Mouse (Mus musculus) kidney, adult 2 months (tissue): ENCODE data around the gene Rai1. TPM values are rescaled to one million over a fixed set of nuclear protein-coding genes. Genes with fewer than 3 reads are reported as not detected.

Experiments used
- DNase-seq: peaks from one replicate; pipeline ENCODE4 v3.0.0; 2021
- H3K27ac ChIP-seq: fragments of 200-500 bp; 2 replicates; pipeline ENCODE4 v1.5.1; 2012; ENCODE audit warnings: low read depth, low read length, control low read depth, inconsistent platforms; ENCODE audit not compliant: insufficient read depth
- H3K27me3 ChIP-seq: fragments of 200-500 bp; replicated peaks from 2 replicates; pipeline ENCODE4 v1.6.1; 2012; ENCODE audit warnings: mild to moderate bottlenecking, moderate library complexity, low read length, inconsistent platforms; ENCODE audit not compliant: control insufficient read depth, insufficient read depth
- H3K36me3 ChIP-seq: fragments of 200-500 bp; 2 replicates; pipeline ENCODE4 v1.6.1; 2012; ENCODE audit warnings: mild to moderate bottlenecking, moderate library complexity, low read length, inconsistent platforms; ENCODE audit not compliant: control insufficient read depth, insufficient read depth
- H3K4me1 ChIP-seq: fragments of 200-500 bp; 2 replicates; pipeline ENCODE4 v1.6.1; 2011; ENCODE audit warnings: low read length; ENCODE audit not compliant: control insufficient read depth, insufficient read depth
- H3K4me3 ChIP-seq: fragments of 200-500 bp; 2 replicates; pipeline ENCODE4 v1.5.1; 2011; ENCODE audit warnings: mild to moderate bottlenecking, low read depth, low read length, control low read depth; ENCODE audit not compliant: insufficient read depth
- CTCF ChIP-seq: fragments of 200-500 bp; conservative IDR thresholded peaks from 2 replicates; pipeline ENCODE4 v1.5.1; 2011; ENCODE audit warnings: low read depth, mild to moderate bottlenecking, control low read depth, low read length, moderate library complexity, mixed read lengths; ENCODE audit not compliant: insufficient read depth, insufficient read length
- POLR2A ChIP-seq: fragments of 200-500 bp; IDR thresholded peaks from one replicate; pipeline ENCODE4 v1.6.1; 2011; ENCODE audit warnings: low read depth, low read length, control low read depth
- WGBS: fragments of 180-500 bp; shearing (Covaris S2); methylation state at CpG from one replicate; pipeline ENCODE4 v1.1.7; 2018; 5-methylcytosine and 5-hydroxymethylcytosine counted together
- polyA plus RNA-seq: library from polyadenylated mRNA; depleted of rRNA; stranded (reverse); fragments of >200 nt; gene quantifications from 2 replicates; pipeline ENCODE4 v1.2.3, GENCODE M21; 2012

Gene Rai1
- polyA plus RNA-seq, 1 experiment, result 26.1 TPM

GRCm38 (mm10) chr11:60127863-60128512 lies 23.2 kb downstream of the Rai1 start:
- H3K4me3 ChIP-seq, result no peak overlapping the region
- H3K27ac ChIP-seq, result no peak overlapping the region
- no peak for DNase-seq
- TF ChIP-seq CTCF (no peak), POLR2A (no peak)
- peaks cover 17% of the 10 kb centered on the region for H3K4me1 ChIP-seq
- no peaks in the 10 kb centered on the region for H3K36me3 ChIP-seq
- no peaks in the 10 kb centered on the region for H3K27me3 ChIP-seq
- WGBS, result 66% methylated on average over 4 of the region's 4 CpGs

GRCm38 (mm10) chr11:60130516-60130915 lies 25.7 kb downstream of the Rai1 start:
- peaks cover 12% of the 10 kb centered on the region for H3K4me1 ChIP-seq
- 63% methylated on average over 6 of the region's 6 CpGs for WGBS
- DNase-seq, result no peak
- no peaks in the 10 kb centered on the region for H3K36me3 ChIP-seq
- no peak overlapping the region for H3K4me3 ChIP-seq
- TF ChIP-seq CTCF (no peak), POLR2A (no peak)
- H3K27me3 ChIP-seq, result no peaks in the 10 kb centered on the region
- H3K27ac ChIP-seq, result no peak overlapping the region

- WGBS, result 63% methylated on average over 1 of the region's 1 CpGs
Measured at GRCm38 (mm10) chr11:60132061-60132460, 27.2 kb downstream of the Rai1 start.

GRCm38 (mm10) chr11:60136491-60136890 lies 31.7 kb downstream of the Rai1 start:
- H3K27ac ChIP-seq, result no peak overlapping the region
- 62% methylated on average over 1 of the region's 1 CpGs for whole genome bisulfite sequencing
- DNase-seq, result no peak

More at GRCm38 (mm10) chr11:60132061-60132460, 27.2 kb downstream of the Rai1 start:
- Histone ChIP-seq H3K4me1 (peaks cover 12% of the 10 kb centered on the region), H3K27me3 (no peaks in the 10 kb centered on the region), H3K4me3 (no peak overlapping the region), H3K27ac (no peak overlapping the region), H3K36me3 (no peaks in the 10 kb centered on the region)
- peak; percentile 69 for DNase-seq
- TF ChIP-seq CTCF, result no peak
- TF ChIP-seq POLR2A, result no peak

GRCm38 (mm10) chr11:60137170-60137569 lies 32.4 kb downstream of the Rai1 start:
- Histone ChIP-seq H3K36me3 (no peaks in the 10 kb centered on the region), H3K4me3 (no peak overlapping the region), H3K4me1 (peaks cover 13% of the 10 kb centered on the region), H3K27me3 (no peaks in the 10 kb centered on the region), H3K27ac (no peak overlapping the region)
- TF ChIP-seq POLR2A (no peak), CTCF (no peak)
- DNase-seq, result no peak

More at GRCm38 (mm10) chr11:60136491-60136890, 31.7 kb downstream of the Rai1 start:
- peaks cover 11% of the 10 kb centered on the region for H3K4me1 ChIP-seq
- H3K27me3 ChIP-seq, result no peaks in the 10 kb centered on the region
- no peaks in the 10 kb centered on the region for H3K36me3 ChIP-seq
- TF ChIP-seq POLR2A (no peak), CTCF (no peak)
- no peak overlapping the region for H3K4me3 ChIP-seq

GRCm38 (mm10) chr11:60139141-60139733 lies 34.4 kb downstream of the Rai1 start:
- 25% methylated on average over 24 of the region's 24 CpGs for WGBS

GRCm38 (mm10) chr11:60139734-60140371 lies 35.0 kb downstream of the Rai1 start:
- H3K27me3 ChIP-seq, result no peaks in the 10 kb centered on the region
- no peak for TF ChIP-seq CTCF
- TF ChIP-seq POLR2A, result no peak
- H3K4me1 ChIP-seq, result peaks cover 15% of the 10 kb centered on the region; the same call in 1 of the 2 replicates
- peak; percentile 36 for DNase-seq
- WGBS, result 1% methylated on average over 65 of the region's 66 CpGs
- H3K4me3 ChIP-seq, result peak overlapping the region; percentile 47
- H3K27ac ChIP-seq, result no peak overlapping the region
- no peaks in the 10 kb centered on the region for H3K36me3 ChIP-seq

More at GRCm38 (mm10) chr11:60139141-60139733, 34.4 kb downstream of the Rai1 start:
- H3K36me3 ChIP-seq, result no peaks in the 10 kb centered on the region
- no peak for TF ChIP-seq POLR2A
- TF ChIP-seq CTCF, result no peak
- DNase-seq, result no peak
- peak overlapping the region; percentile 47; the same call in 1 of the 2 replicates for H3K4me3 ChIP-seq
- H3K27me3 ChIP-seq, result no peaks in the 10 kb centered on the region
- no peak overlapping the region for H3K27ac ChIP-seq
- H3K4me1 ChIP-seq, result peaks cover 15% of the 10 kb centered on the region; the same call in 1 of the 2 replicates
